Mouse (Mus musculus) spleen, adult 12 weeks (tissue): Measurements from ENCODE around the gene Spout1.
"Not testable (repeated sequence)": the region's sequence is repeated elsewhere in the genome, so short reads cannot be mapped to it uniquely, and the experiment has no call there.

Experiments used
- DNase-seq: peaks from one replicate; pipeline ENCODE4 v3.0.0; 2022; ENCODE audit warnings: low spot score

Gene Spout1

DNA sequence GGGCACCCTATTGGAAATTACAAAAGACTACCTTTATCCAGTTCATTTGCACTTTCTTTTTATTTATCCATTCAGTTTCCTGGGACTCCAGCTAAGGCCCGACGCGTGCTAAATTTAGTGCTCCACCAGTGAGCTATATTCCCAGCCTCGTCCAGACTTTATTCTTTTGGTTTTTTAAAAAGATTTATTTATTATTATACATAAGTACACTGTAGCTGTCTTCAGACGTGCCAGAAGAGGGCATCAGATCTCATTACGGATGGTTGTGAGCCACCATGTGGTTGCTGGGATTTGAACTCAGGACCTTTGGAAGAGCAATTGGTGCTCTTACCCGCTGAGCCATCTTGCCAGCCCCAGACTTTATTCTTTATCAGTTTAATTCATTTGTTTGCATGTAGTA, 452 bp upstream of the Spout1 start:
- not testable (repeated sequence) for DNase-seq

- DNase-seq: no peak
These were observed 1.7 kb downstream of the Spout1 start for GRCm38 (mm10) chr2:30176561-30176960.

- no peak for DNase-seq
These were observed 2.4 kb downstream of the Spout1 start for GRCm38 (mm10) chr2:30175897-30176296.

GRCm38 (mm10) chr2:30173541-30174240, 4.6 kb downstream of the Spout1 start:
- no peak for DNase-seq

- DNase-seq: no peak
These were observed 6.3 kb downstream of the Spout1 start for GRCm38 (mm10) chr2:30171997-30172382.

DNA sequence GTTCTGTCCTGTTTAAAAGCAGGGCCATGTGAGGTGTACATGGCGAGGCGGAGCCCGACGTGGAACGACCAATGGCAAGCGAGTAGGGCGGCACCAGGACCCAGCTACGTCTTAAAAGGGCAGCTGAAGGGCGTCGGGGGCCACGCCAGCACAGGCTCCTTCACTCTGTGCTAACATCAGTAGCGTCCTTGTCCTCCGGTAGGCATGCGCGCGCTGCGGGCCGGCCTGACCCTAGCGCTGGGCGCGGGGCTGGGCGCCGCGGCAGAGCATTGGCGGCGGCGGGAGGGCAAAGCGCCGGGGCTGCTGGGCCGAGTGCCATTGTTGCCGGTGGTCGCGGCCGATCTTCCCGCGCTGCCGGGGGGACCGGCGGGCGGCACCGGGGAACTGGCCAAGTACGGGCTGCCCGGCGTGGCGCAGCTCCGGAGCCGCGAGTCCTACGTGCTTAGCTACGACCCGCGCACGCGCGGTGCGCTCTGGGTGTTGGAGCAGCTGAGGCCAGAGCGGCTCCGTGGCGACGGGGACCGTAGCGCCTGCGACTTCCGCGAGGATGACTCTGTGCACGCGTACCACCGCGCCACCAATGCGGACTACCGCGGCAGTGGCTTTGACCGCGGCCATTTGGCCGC, 6.8 kb downstream of the Spout1 start, which contains the start of gene Endog:
TSS of gene Endog (plus strand) at position 123 of the 626 bp plus-strand sequence.
- peak; percentile 40 for DNase-seq

DNA sequence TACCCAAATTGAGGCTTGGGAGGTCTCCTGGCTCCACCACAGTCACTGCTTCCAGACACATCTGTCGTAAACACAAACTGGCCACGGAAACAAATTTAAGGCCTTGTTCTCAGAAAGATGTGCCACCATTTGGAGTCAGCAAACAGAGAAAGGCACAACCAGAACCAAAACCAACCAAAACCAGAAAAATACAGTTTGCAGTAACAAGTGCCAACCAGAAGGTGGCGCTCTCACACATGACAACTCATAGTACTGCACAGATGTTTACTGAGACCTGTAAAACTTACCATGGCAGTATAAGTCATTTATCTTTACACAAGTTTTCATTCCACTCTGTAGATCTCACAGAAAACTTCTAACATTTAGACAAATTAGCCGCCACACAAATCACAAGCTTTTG, 11.6 kb downstream of the Spout1 start:
- no peak for DNase-seq

- no peak for DNase-seq
These were observed 13.8 kb downstream of the Spout1 start for GRCm38 (mm10) chr2:30164340-30164932.

DNA sequence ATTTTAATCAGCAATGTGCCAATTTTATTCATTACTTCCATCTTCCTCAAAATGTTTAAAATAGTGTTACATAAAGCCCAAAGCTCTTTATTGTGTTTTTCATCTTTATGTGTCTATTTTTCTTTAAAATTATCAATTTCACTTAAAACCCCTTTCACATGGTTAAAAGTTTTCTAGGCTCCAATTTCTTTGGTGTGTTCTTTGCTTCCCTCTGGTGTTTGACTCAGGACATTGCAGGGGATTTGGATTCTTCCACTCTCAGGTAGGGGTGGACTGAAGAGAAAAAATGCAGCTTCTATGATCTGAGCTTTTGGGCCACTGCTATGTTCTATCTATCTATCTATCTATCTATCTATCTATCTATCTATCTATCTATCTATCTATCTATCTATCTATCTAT, 16.4 kb downstream of the Spout1 start:
- DNase-seq: no peak

GRCm38 (mm10) chr2:30159871-30160270, 18.4 kb downstream of the Spout1 start:
- DNase-seq: not testable (repeated sequence)

- no peak for DNase-seq
These were observed 25.6 kb downstream of the Spout1 start for GRCm38 (mm10) chr2:30152616-30153015.

GRCm38 (mm10) chr2:30151840-30152239, 26.4 kb downstream of the Spout1 start:
- DNase-seq: no peak

GRCm38 (mm10) chr2:30147466-30147865, 30.8 kb downstream of the Spout1 start:
- DNase-seq: no peak

- no peak for DNase-seq
These were observed 33.8 kb downstream of the Spout1 start for GRCm38 (mm10) chr2:30144436-30144835.

GRCm38 (mm10) chr2:30140021-30140420, 38.2 kb downstream of the Spout1 start:
- DNase-seq: not testable (repeated sequence)

DNA sequence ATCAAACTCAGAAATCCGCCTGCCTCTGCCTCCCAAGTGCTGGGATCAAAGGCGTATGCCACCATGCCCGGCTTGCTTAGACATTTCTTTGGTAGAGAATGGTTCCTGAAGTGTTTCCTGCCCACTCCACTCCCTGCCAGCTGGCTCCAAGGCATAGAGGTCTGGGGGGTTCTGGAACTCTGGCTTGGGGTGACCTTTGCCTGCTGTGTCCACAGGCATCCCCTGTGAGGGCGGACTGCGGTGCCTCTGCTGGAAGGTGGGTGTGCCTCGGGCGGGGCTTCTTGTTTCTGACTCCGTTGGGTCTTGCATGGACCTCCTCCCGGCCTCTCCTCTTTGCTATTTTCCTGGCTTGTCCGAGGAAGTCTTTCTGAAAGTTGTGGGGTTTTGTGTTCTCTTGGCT, 41.8 kb downstream of the Spout1 start:
- DNase-seq: no peak

DNA sequence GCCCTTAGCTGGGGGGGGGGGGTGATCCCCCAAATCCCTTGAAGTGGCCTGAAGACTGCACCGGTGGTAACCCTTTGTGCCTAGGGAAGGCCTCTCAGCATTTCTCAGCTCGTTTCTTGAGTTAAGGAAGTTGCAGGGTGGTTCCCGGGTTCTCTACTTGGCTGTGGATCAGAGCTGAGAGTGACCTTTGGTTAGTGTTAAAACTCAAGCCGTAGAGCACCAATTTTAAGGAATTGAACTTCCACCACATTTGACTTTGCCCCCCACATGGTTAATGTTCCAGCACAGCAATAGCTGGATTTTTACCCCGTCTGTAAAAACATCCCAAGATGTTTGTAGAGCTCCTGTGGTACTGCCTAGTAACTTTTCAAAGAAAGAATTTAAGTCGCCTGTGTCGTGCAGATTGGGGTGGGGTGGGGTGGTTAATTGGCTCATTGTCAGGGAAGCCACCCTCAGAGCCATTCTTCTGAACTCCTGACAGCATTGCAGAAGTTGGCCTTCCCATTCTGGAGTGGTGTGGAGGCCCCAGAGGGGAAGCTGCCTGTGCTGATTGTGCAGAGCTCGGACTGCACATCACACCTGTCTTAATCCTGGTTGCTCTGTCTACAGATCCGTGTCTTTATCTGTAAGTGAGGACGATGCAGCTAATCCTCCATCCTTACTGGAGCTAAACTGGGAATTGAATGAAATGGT, 43.2 kb downstream of the Spout1 start:
- no peak for DNase-seq

- no peak for DNase-seq
These were observed 43.9 kb downstream of the Spout1 start for GRCm38 (mm10) chr2:30134378-30134711.

GRCm38 (mm10) chr2:30133613-30134377, 44.5 kb downstream of the Spout1 start, which contains the start of gene Tbc1d13:
Tbc1d13 (plus strand) TSS chr2:30133746.
- DNase-seq: peak; percentile 99

GRCm38 (mm10) chr2:30132801-30133612, 45.3 kb downstream of the Spout1 start:
- no peak for DNase-seq

DNA sequence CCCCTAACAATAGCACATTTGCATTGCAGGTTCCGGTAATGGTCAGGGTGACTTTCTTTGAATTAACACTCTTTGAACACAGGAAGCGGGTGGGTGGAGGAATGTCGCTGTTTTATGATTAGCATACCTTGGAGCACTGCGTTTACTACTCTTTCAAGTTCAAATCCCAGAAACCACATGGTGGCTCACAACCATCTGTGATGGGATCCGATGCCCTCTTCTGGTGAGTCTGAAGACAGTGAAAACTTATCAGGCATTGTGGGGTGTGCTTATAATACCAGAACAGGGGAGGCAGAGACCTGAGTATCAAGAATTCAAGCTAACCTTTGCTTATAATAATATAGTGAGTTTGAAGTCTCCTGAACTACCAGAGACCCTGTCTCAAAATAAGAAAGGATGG, 47.0 kb downstream of the Spout1 start:
- not testable (repeated sequence) for DNase-seq
